Mouse (Mus musculus) lung, embryonic 15.5 days (tissue): ENCODE data around the gene Tgfb1. TPM values are rescaled to one million over a fixed set of nuclear protein-coding genes. Genes with fewer than 3 reads are reported as not detected.
A peak's percentile ranks its signal among the peaks of the same experiment; 100 is the strongest.

Experiments
- ATAC-seq: fragments of 200-750 bp; cut with Nextera tagmentation; 2 replicates; pipeline ENCODE4 v1.8.0; 2017; ENCODE audit warnings: moderate number of reproducible peaks, borderline replicate concordance; ENCODE audit not compliant: low FRiP score, low TSS enrichment; ENCODE audit errors: extremely low read depth
- H3K27ac ChIP-seq: fragments of 300-500 bp; sonication (generic); 2 replicates; pipeline ENCODE4 v1.5.1; 2015; ENCODE audit warnings: moderate library complexity, mild to moderate bottlenecking, inconsistent platforms
- H3K27me3 ChIP-seq: fragments of 300-500 bp; sonication (generic); 2 replicates; pipeline ENCODE4 v1.6.1; 2015; ENCODE audit warnings: inconsistent platforms
- H3K36me3 ChIP-seq: fragments of 300-500 bp; sonication (generic); 2 replicates; pipeline ENCODE4 v1.6.1; 2015; ENCODE audit warnings: inconsistent platforms
- H3K4me1 ChIP-seq: fragments of 300-500 bp; sonication (generic); 2 replicates; pipeline ENCODE4 v1.6.1; 2015; ENCODE audit warnings: inconsistent platforms
- H3K4me2 ChIP-seq: fragments of 300-500 bp; sonication (generic); 2 replicates; pipeline ENCODE4 v1.6.1; 2015; ENCODE audit warnings: inconsistent platforms, mild to moderate bottlenecking, moderate library complexity
- H3K4me3 ChIP-seq: fragments of 300-500 bp; sonication (generic); 2 replicates; pipeline ENCODE4 v1.5.1; 2015; ENCODE audit warnings: mild to moderate bottlenecking, inconsistent platforms
- H3K9ac ChIP-seq: fragments of 300-500 bp; sonication (generic); 2 replicates; pipeline ENCODE4 v1.6.1; 2015; ENCODE audit warnings: inconsistent platforms
- H3K9me3 ChIP-seq: fragments of 300-500 bp; sonication (generic); 2 replicates; pipeline ENCODE4 v1.6.1; 2016; ENCODE audit warnings: inconsistent platforms
- WGBS: fragments of 180-500 bp; shearing (Covaris S2); methylation state at CpG from one replicate; pipeline ENCODE4 v1.1.7; 2015; 5-methylcytosine and 5-hydroxymethylcytosine counted together
- polyA plus RNA-seq: library from polyadenylated mRNA; unstranded; fragments of >200 nt; fragmentation: Nextera tagmentation; extraction: Ambion mirVana; gene quantifications from 2 replicates; pipeline ENCODE4 v1.2.1, GENCODE M21; 2015

The Tgfb1 gene
- polyA plus RNA-seq, 1 experiment from 2014 or later, result 3.5 TPM

DNA sequence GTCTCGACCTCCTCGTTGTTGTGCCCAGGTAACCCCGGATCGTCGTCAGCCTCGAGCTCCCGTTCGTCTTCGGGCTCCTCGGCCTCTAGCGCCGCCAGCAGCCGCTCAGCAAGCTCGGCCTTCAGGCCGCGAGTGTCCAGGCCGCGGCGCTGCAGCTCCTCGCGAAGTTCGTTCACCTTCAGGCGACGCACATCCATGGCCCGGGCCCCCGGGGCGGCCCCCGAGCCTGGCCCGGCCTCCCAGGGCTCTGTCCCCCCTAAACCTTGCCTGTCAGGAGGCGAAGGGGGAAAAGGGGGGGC is 67.6 kb downstream of the Tgfb1 start:
- H3K27ac ChIP-seq, result peak overlapping the region; percentile 97
- no peak for ATAC-seq
- peak overlapping the region; percentile 80 for H3K4me2 ChIP-seq
- WGBS, result 0% methylated on average over 30 of the region's 30 CpGs
- H3K4me1 ChIP-seq, result peaks cover 20% of the 10 kb centered on the region
- H3K4me3 ChIP-seq, result peak overlapping the region; percentile 95
- no peaks in the 10 kb centered on the region for H3K9me3 ChIP-seq
- peak overlapping the region; percentile 99 for H3K9ac ChIP-seq
- H3K36me3 ChIP-seq, result peaks cover 23% of the 10 kb centered on the region
- no peaks in the 10 kb centered on the region for H3K27me3 ChIP-seq

Other genes with a start within 250 kb of the Tgfb1 start
- gene Ceacam1, start 209.4 kb upstream of the Tgfb1 start, polyA plus RNA-seq, result 5.3 and 5.8 TPM in 2 replicates
- gene Ceacam2, start 147.1 kb upstream of the Tgfb1 start, polyA plus RNA-seq, result 0.08 and 0.16 TPM in 2 replicates
- gene Erich4, start 71.1 kb upstream of the Tgfb1 start, polyA plus RNA-seq, result not detected in 2 replicates
- 31.5 and 34.6 TPM in 2 replicates for gene Dmac2, start 67.6 kb upstream of the Tgfb1 start, polyA plus RNA-seq
- 9.9 and 11.4 TPM in 2 replicates for gene B3gnt8, start 60.3 kb upstream of the Tgfb1 start, polyA plus RNA-seq
- gene Bckdha, start 28.0 kb upstream of the Tgfb1 start, polyA plus RNA-seq, result 55.9 and 57.0 TPM in 2 replicates
- gene Exosc5, start 27.8 kb upstream of the Tgfb1 start, polyA plus RNA-seq, result 75.7 and 78.7 TPM in 2 replicates
- 2.1 and 2.6 TPM in 2 replicates for gene Tmem91, start 11.8 kb upstream of the Tgfb1 start, polyA plus RNA-seq
- gene B9d2, start 6.2 kb upstream of the Tgfb1 start, polyA plus RNA-seq, result 26.8 and 30.9 TPM in 2 replicates
- gene Ccdc97, start 32.1 kb downstream of the Tgfb1 start, polyA plus RNA-seq, result 18.2 and 19.2 TPM in 2 replicates
- 56.9 and 58.5 TPM in 2 replicates for gene Hnrnpul1, start 67.8 kb downstream of the Tgfb1 start, polyA plus RNA-seq
- 53.7 and 56.5 TPM in 2 replicates for gene Axl, start 101.7 kb downstream of the Tgfb1 start, polyA plus RNA-seq
- 10.7 and 11.4 TPM in 2 replicates for gene Cyp2s1, start 129.9 kb downstream of the Tgfb1 start, polyA plus RNA-seq
- 0.35 and 0.59 TPM in 2 replicates for gene Cyp2b10, start 210.6 kb downstream of the Tgfb1 start, polyA plus RNA-seq